Mouse (Mus musculus) liver, embryonic 14.5 days (tissue): ENCODE measurements around the gene Dlg2. TPM values are rescaled to one million over a fixed set of nuclear protein-coding genes. Genes with fewer than 3 reads are reported as not detected.

Source experiments
- ATAC-seq: fragments of 200-750 bp; cut with Nextera tagmentation; 2 replicates; pipeline ENCODE4 v1.8.0; 2017; ENCODE audit warnings: moderate number of reproducible peaks, mild to moderate bottlenecking, moderate library complexity; ENCODE audit not compliant: insufficient read depth
- DNase-seq, 3 experiments: peaks; one replicate each; pipeline ENCODE4 v3.0.0-alpha.2; 2012 to 2013; ENCODE audit warnings: low read depth in 3 of 3, low spot score in 3 of 3
- H3K27ac ChIP-seq: fragments of 300-500 bp; sonication (generic); 2 replicates; pipeline ENCODE4 v1.5.1; 2014; ENCODE audit warnings: moderate library complexity, mild to moderate bottlenecking, control low read depth, inconsistent platforms
- H3K27me3 ChIP-seq: fragments of 300-500 bp; sonication (generic); 2 replicates; pipeline ENCODE4 v1.6.1; 2014; ENCODE audit warnings: mild to moderate bottlenecking, low read length, moderate library complexity; ENCODE audit not compliant: control insufficient read depth, insufficient read depth
- H3K36me3 ChIP-seq: fragments of 300-500 bp; sonication (generic); replicated peaks from 2 replicates; pipeline ENCODE4 v1.6.1; 2014; ENCODE audit warnings: low read depth; ENCODE audit not compliant: control insufficient read depth, insufficient read depth
- H3K4me1 ChIP-seq, 2 experiments: fragments of 200-500 bp in 1 of 2; fragments of 300-500 bp in 1 of 2; sonication (generic) in 1 of 2; replicated peaks; 2 replicates each; pipeline ENCODE4 v1.6.1; 2012 to 2014; ENCODE audit warnings: antibody characterized with exemption in 1 of 2, inconsistent platforms in 1 of 2, low read length in 1 of 2; ENCODE audit not compliant: control insufficient read depth in 2 of 2, insufficient read depth in 2 of 2
- H3K4me2 ChIP-seq: fragments of 300-500 bp; sonication (generic); 2 replicates; pipeline ENCODE4 v1.6.1; 2014; ENCODE audit warnings: low read depth, mild to moderate bottlenecking, control low read depth, moderate library complexity
- H3K4me3 ChIP-seq, 2 experiments: fragments of 200-500 bp in 1 of 2; fragments of 300-500 bp in 1 of 2; sonication (generic) in 1 of 2; 2 replicates each; pipeline ENCODE4 v1.5.1; 2012 to 2014; ENCODE audit warnings: low read depth in 2 of 2, low read length in 2 of 2, mild to moderate bottlenecking in 2 of 2, control low read depth in 1 of 2, inconsistent platforms in 1 of 2, moderate library complexity in 1 of 2; ENCODE audit not compliant: insufficient read depth in 1 of 2
- H3K9ac ChIP-seq: fragments of 300-500 bp; sonication (generic); replicated peaks from 2 replicates; pipeline ENCODE4 v1.6.1; 2014; ENCODE audit warnings: mild to moderate bottlenecking, control low read depth, moderate library complexity
- H3K9me3 ChIP-seq: fragments of 300-500 bp; sonication (generic); 2 replicates; pipeline ENCODE4 v1.6.1; 2016; ENCODE audit warnings: low read length, mixed read lengths; ENCODE audit not compliant: control insufficient read depth
- CTCF ChIP-seq: IDR thresholded peaks from 2 replicates; pipeline ENCODE4 v1.5.1; 2016; ENCODE audit warnings: antibody characterized with exemption, low read depth, control low read depth
- EP300 ChIP-seq: IDR thresholded peaks from 2 replicates; pipeline ENCODE4 v1.6.1; 2016; ENCODE audit warnings: antibody characterized with exemption, low read depth
- WGBS: fragments of 180-500 bp; shearing (Covaris S2); extraction: QIAGEN DNeasy Blood & Tissue Kit; methylation state at CpG from one replicate; pipeline ENCODE4 v1.1.7; 2014; ENCODE audit not compliant: insufficient replicate concordance; 5-methylcytosine and 5-hydroxymethylcytosine counted together
- polyA plus RNA-seq, 2 experiments: library from polyadenylated mRNA; depleted of rRNA in 1 of 2; stranded (reverse) in 1 of 2; unstranded in 1 of 2; fragments of >200 nt; fragmentation: Nextera tagmentation in 1 of 2; extraction: Ambion mirVana in 1 of 2; gene quantifications; 2 replicates each; pipeline versions ENCODE4 v1.2.1 to v1.2.3; 2012 to 2014

Gene Dlg2
- polyA plus RNA-seq, 2 experiments = 0.33 to 0.44 TPM

DNA sequence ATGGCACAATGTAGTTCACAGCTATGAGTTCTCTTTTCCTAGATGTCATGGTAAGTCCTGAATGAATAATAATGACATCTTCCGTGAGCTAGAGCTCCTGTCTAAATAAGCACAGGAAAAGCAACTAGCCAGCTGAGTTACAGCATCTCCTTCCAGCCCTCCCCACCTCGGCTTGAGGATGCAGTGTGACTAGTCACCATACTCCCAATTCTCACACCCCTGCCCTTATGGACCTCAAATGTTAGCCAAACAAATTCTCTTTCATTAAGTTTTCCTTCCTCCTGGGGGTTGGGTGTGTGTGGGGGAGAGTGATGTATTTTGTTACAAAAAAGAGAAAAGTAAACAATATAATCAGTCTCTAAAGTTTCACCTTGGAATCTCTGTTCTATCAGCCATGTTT is 111.3 kb downstream of the Dlg2 start:
- H3K4me2 ChIP-seq = no peak overlapping the region
- H3K4me1 ChIP-seq = no peaks in the 10 kb centered on the region
- no peak for DNase-seq
- TF ChIP-seq CTCF (no peak), EP300 (no peak)
- H3K9ac ChIP-seq = no peak overlapping the region
- H3K4me3 ChIP-seq = no peak overlapping the region
- H3K9me3 ChIP-seq = no peaks in the 10 kb centered on the region
- no peaks in the 10 kb centered on the region for H3K36me3 ChIP-seq
- no peaks in the 10 kb centered on the region for H3K27me3 ChIP-seq
- H3K27ac ChIP-seq = no peak overlapping the region
- no peak for ATAC-seq
- 31% methylated on average over 2 of the region's 2 CpGs for WGBS

DNA sequence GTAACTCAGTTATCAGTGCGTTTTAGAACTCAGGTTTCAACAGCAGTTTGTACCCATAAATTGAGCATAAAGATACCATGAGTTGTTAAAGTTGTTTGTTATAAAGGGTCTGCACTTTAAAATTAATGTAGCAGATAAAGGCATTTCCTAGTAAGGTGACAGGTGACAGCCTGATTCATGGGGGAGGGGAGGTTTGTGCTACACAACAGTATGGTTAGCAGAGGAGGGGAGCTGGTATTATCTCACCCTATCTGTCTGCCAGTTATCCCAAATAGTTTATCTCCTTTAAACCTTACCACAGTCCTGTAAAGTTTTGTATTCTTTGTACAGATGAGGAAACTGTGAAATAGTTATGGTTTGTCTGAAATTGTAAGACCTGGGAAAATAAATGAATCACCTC is 111.8 kb downstream of the Dlg2 start:
- Histone ChIP-seq H3K9ac (no peak overlapping the region), H3K36me3 (no peaks in the 10 kb centered on the region), H3K4me2 (no peak overlapping the region), H3K27me3 (no peaks in the 10 kb centered on the region), H3K9me3 (no peaks in the 10 kb centered on the region), H3K4me3 (no peak overlapping the region), H3K4me1 (no peaks in the 10 kb centered on the region), H3K27ac (no peak overlapping the region)
- DNase-seq (no peak), ATAC-seq (no peak)
- TF ChIP-seq EP300 (no peak), CTCF (no peak)
- 33% methylated on average over 1 of the region's 1 CpGs for WGBS

DNA sequence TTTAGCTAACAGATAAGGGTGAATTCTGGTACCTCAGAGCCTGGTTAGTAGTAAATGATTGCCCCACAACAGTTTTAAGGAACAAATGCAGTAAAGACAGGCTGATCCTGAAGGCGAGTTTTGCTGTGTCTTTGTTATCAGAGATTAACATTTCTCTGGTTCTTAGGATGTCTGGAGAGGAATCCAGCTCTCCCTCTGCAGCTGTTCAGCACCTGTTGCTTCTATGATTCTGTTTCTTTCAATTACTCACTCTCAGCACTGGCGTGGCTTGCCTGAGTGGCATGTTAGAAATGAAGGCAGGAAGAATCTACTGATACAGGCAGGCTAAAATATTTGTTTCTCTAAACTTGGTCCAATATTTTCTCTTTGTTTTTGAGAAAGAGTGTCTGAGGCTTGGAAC is 133.3 kb downstream of the Dlg2 start:
- 39% methylated on average over 2 of the region's 2 CpGs for WGBS
- ATAC-seq (no peak), DNase-seq (no peak)
- H3K27ac ChIP-seq = no peak overlapping the region
- H3K4me2 ChIP-seq = no peak overlapping the region
- H3K4me3 ChIP-seq = no peak overlapping the region
- H3K9me3 ChIP-seq = no peaks in the 10 kb centered on the region
- H3K36me3 ChIP-seq = no peaks in the 10 kb centered on the region
- H3K4me1 ChIP-seq = no peaks in the 10 kb centered on the region
- no peaks in the 10 kb centered on the region for H3K27me3 ChIP-seq
- no peak overlapping the region for H3K9ac ChIP-seq
- TF ChIP-seq CTCF (no peak), EP300 (no peak)

DNA sequence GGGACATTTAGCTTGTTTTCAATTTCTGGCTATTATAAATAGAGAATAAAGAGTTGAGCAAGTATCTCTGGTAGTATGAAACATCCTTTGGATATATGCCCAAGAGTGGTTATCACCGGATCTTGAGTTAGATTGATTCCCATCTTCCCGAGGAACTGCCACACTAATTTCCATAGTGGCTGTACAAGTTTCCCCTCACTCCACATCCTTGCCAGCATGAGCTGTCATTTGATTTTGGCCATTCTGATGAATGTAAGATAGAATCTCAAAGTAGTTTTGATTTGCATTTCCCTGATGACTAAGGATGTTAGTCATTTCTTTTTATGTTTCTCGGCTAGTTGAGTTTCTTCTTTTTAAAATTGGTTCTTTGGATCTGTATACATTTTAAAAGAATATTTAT is 154.1 kb downstream of the Dlg2 start:
- no peak overlapping the region for H3K9ac ChIP-seq
- DNase-seq (no peak), ATAC-seq (no peak)
- no peak overlapping the region for H3K4me2 ChIP-seq
- H3K4me1 ChIP-seq = no peaks in the 10 kb centered on the region
- no peak overlapping the region for H3K4me3 ChIP-seq
- H3K9me3 ChIP-seq = no peaks in the 10 kb centered on the region
- 68% methylated on average over 3 of the region's 3 CpGs for WGBS
- H3K36me3 ChIP-seq = no peaks in the 10 kb centered on the region
- no peak overlapping the region for H3K27ac ChIP-seq
- no peak for TF ChIP-seq CTCF
- TF ChIP-seq EP300 = no peak
- H3K27me3 ChIP-seq = no peaks in the 10 kb centered on the region

DNA sequence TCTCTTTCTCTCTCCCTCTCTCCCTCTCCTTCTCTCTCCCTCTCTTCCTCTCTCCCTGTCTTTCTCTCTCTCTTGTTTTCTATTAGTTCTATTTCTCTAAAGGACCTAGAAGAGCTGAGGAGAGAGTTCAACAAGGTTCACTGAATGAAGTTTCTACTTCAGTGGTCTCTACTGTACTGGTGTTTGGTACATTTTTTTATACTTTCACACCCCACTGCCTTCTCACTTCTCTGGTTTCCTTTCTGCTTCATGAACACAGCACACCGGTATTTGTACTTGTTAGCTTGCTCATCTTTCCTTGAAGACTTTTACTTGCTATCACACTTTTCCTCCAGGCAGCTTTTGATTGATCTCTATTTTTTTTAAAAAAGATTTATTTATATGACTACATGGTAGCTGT is 173.0 kb downstream of the Dlg2 start:
- no peak overlapping the region for H3K9ac ChIP-seq
- no peak overlapping the region for H3K27ac ChIP-seq
- no peaks in the 10 kb centered on the region for H3K9me3 ChIP-seq
- no peaks in the 10 kb centered on the region for H3K4me1 ChIP-seq
- WGBS = 68% methylated on average over 1 of the region's 1 CpGs
- DNase-seq = no peak
- H3K4me3 ChIP-seq = no peak overlapping the region
- no peak for ATAC-seq
- H3K27me3 ChIP-seq = no peaks in the 10 kb centered on the region
- H3K36me3 ChIP-seq = no peaks in the 10 kb centered on the region
- H3K4me2 ChIP-seq = no peak overlapping the region
- TF ChIP-seq EP300 = no peak

DNA sequence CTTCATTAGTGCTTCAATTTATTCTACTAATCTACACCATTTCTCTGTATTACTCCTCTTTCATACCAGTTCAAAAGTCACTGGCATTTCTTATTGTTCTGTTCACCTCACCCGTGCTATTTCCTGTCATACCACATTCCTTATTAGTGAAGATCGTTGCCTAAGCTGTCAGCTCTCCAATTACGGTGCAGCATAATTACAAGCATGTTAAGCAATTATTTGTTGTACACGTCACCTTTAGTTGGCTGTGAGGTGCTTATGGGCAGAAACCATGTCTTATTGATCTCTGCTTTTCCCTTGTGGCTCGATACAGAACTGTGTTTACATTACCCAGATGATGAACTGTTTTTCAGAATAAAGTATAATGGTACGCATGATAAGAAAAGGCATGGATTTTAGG is 174.7 kb downstream of the Dlg2 start:
- ATAC-seq (no peak), DNase-seq (no peak)
- 62% methylated on average over 6 of the region's 6 CpGs for WGBS
- Histone ChIP-seq H3K27me3 (no peaks in the 10 kb centered on the region), H3K4me2 (no peak overlapping the region), H3K4me1 (no peaks in the 10 kb centered on the region), H3K27ac (no peak overlapping the region), H3K9me3 (no peaks in the 10 kb centered on the region), H3K4me3 (no peak overlapping the region), H3K9ac (no peak overlapping the region), H3K36me3 (no peaks in the 10 kb centered on the region)
- TF ChIP-seq EP300 (no peak), CTCF (no peak)
